In the genomic region with DNA sequence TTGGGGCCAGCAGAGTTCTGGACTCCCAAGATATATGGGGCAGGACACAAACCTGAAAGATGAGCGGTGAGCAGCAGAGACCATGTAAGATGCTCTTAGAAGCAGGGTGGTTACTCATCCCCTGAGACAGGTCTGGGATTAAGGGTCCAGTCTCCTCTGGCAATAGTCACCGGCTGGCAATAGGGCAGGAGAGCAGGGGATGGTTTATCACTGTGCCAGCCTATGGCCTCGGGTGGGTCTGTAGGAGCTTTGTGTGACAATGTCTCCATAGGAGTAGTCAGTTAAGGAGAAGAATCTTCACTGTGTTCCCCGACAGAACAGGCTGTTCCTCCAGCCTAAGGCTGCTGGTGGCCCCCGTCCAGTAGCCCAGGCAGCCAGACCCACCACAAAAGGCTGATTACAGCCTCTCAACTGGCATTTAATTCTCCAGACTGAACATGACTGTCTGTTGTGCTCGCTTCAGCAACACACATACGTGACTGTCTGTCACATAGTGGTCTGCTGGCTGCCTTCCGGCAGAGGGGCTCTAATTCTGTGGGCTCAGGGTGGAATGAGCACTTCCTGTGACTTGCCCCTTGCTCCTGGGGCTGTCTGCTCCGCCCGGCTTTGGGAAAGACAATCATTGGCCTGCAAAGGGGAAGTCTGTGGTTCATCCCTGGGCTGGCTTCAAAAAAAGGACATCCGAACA, we compare ENCODE assay signal across 9 mouse cellular contexts. TPM values are rescaled to one million over a fixed set of nuclear protein-coding genes. Genes with fewer than 3 reads are reported as not detected.
DNase-seq lines count a peak whose midpoint lies in the region; ATAC-seq lines count a peak whose summit lies in the region.
"Had no signal": no experiment of that assay in that cellular context is flagged by ENCODE, and none has a peak within 500 bp of the region (broad histone marks: within the 10 kb centered on the region; RNA-seq: fewer than 3 reads in every experiment).

No protein-coding gene starts in this region.

- no peaks in the 10 kb centered on the region for H3K27me3 ChIP-seq in kidney, embryonic 16.5 days (ENCODE audit: insufficient read depth, low read length)
- H3K27me3 ChIP-seq in hindbrain, embryonic 12.5 days: no peaks in the 10 kb centered on the region

- H3K9ac ChIP-seq in kidney, embryonic 16.5 days (replicated peaks; ENCODE audit: low read length): peak overlapping the region; percentile 99
- H3K9ac ChIP-seq in hindbrain, embryonic 12.5 days: peak overlapping the region; percentile 35

- peaks cover 51% of the 10 kb centered on the region for H3K4me1 ChIP-seq in kidney, embryonic 16.5 days (ENCODE audit: insufficient read depth, low read length)
- peaks cover 45% of the 10 kb centered on the region for H3K4me1 ChIP-seq in hindbrain, embryonic 12.5 days

- peak overlapping the region; percentile 93 for H3K4me3 ChIP-seq in kidney, embryonic 16.5 days (ENCODE audit: low read length)
- H3K4me3 ChIP-seq in hindbrain, embryonic 12.5 days: no peak overlapping the region

- H3K9me3 ChIP-seq in kidney, embryonic 16.5 days (ENCODE audit: low read length): no peaks in the 10 kb centered on the region
- H3K9me3 ChIP-seq in hindbrain, embryonic 12.5 days (replicated peaks): no peaks in the 10 kb centered on the region

- 66% methylated on average over 11 of the region's 11 CpGs for WGBS in kidney, embryonic 16.5 days
- 80% methylated on average over 11 of the region's 11 CpGs for WGBS in hindbrain, embryonic 12.5 days

- peak overlapping the region; percentile 95 for H3K4me2 ChIP-seq in kidney, embryonic 16.5 days (replicated peaks; ENCODE audit: low read depth, low read length)
- H3K4me2 ChIP-seq in hindbrain, embryonic 12.5 days (replicated peaks): peak overlapping the region; percentile 92

- no peak for DNase-seq in kidney, adult 9 months
- DNase-seq in adipocyte (ENCODE audit: low spot score): no peak
- DNase-seq in ovary, postnatal 14 days (ENCODE audit: low spot score): no peak

- peak overlapping the region; percentile 11; the same call in 1 of the 2 replicates for H3K27ac ChIP-seq in kidney, embryonic 16.5 days (ENCODE audit: low read length)
- H3K27ac ChIP-seq in hindbrain, embryonic 12.5 days: no peak overlapping the region

- ATAC-seq in kidney, embryonic 16.5 days (ENCODE audit: low FRiP score, low TSS enrichment): no peak
- ATAC-seq in common myeloid progenitor, adult 5-6 weeks (replicated peaks; ENCODE audit: low read depth, poor library complexity, severe bottlenecking): peak; percentile 37
- no peak for ATAC-seq in hindbrain, embryonic 12.5 days (ENCODE audit: low FRiP score)
- peak; percentile 13 for ATAC-seq in megakaryocyte progenitor cell, adult 5-6 weeks (replicated peaks; ENCODE audit: poor library complexity)
- ATAC-seq in monocyte, adult 5-6 weeks (replicated peaks; ENCODE audit: insufficient number of reproducible peaks, low FRiP score, low TSS enrichment, poor library complexity, severe bottlenecking): no peak

- H3K36me3 ChIP-seq in kidney, embryonic 16.5 days (ENCODE audit: insufficient read depth, low read length): no peaks in the 10 kb centered on the region; the same call in 1 of the 2 replicates
- H3K36me3 ChIP-seq in hindbrain, embryonic 12.5 days: no peaks in the 10 kb centered on the region; the same call in 1 of the 2 replicates

RNA-seq across cellular contexts. Expression of gene Cd81, which starts 3.1 kb away (rescaled TPM):
- polyA plus RNA-seq in kidney, embryonic 16.5 days (2015; fragmentation: Nextera tagmentation; extraction: Ambion mirVana): 643 and 698 TPM in 2 replicates
- 187 and 210 TPM in 2 replicates for total RNA-seq in common myeloid progenitor, adult 5-6 weeks (2017)
- 251 and 261 TPM in 2 replicates for polyA plus RNA-seq in hindbrain, embryonic 12.5 days (2016; fragmentation: Nextera tagmentation; extraction: Ambion mirVana)
- total RNA-seq in megakaryocyte progenitor cell, adult 5-6 weeks (2015): 118 and 140 TPM in 2 replicates
- 121 and 181 TPM in 2 replicates for total RNA-seq in megakaryocyte progenitor cell, adult 5-6 weeks (2017)
- 75.1 to 86.6 TPM (median 75.4 TPM) in 3 replicates for total RNA-seq in monocyte, adult 5-6 weeks (2017)

RNA-seq across cellular contexts. Expression of gene Tssc4, which starts 13.4 kb away (rescaled TPM):
- polyA plus RNA-seq in kidney, embryonic 16.5 days (2015; fragmentation: Nextera tagmentation; extraction: Ambion mirVana): 104 and 120 TPM in 2 replicates
- 25.3 and 25.5 TPM in 2 replicates for total RNA-seq in common myeloid progenitor, adult 5-6 weeks (2017)
- polyA plus RNA-seq in hindbrain, embryonic 12.5 days (2016; fragmentation: Nextera tagmentation; extraction: Ambion mirVana): 83.3 and 88.7 TPM in 2 replicates
- total RNA-seq in megakaryocyte progenitor cell, adult 5-6 weeks (2015): 18.7 and 23.5 TPM in 2 replicates
- total RNA-seq in megakaryocyte progenitor cell, adult 5-6 weeks (2017): 26.8 and 33.7 TPM in 2 replicates
- total RNA-seq in monocyte, adult 5-6 weeks (2017): 5.2 to 10.4 TPM (median 8.2 TPM) in 3 replicates

RNA-seq across cellular contexts. Expression of gene Trpm5, which starts 38.8 kb away (rescaled TPM):
- polyA plus RNA-seq in kidney, embryonic 16.5 days (2015; fragmentation: Nextera tagmentation; extraction: Ambion mirVana): 6.0 and 6.9 TPM in 2 replicates
- not detected in 2 replicates for total RNA-seq in common myeloid progenitor, adult 5-6 weeks (2017)
- polyA plus RNA-seq in hindbrain, embryonic 12.5 days (2016; fragmentation: Nextera tagmentation; extraction: Ambion mirVana): 3.1 and 3.4 TPM in 2 replicates
- total RNA-seq in megakaryocyte progenitor cell, adult 5-6 weeks (2015): not detected in 2 replicates
- not detected in 2 replicates for total RNA-seq in megakaryocyte progenitor cell, adult 5-6 weeks (2017)
- total RNA-seq in monocyte, adult 5-6 weeks (2017): 0.11 TPM in 1 of 3 replicates, not detected in the others
- total RNA-seq: left cerebral cortex, postnatal 36 days had no signal

RNA-seq across cellular contexts. Expression of gene Kcnq1, which starts 50.5 kb away (rescaled TPM):
- 9.2 and 9.8 TPM in 2 replicates for polyA plus RNA-seq in kidney, embryonic 16.5 days (2015; fragmentation: Nextera tagmentation; extraction: Ambion mirVana)
- not detected in 2 replicates for total RNA-seq in common myeloid progenitor, adult 5-6 weeks (2017)
- 1.0 and 2.0 TPM in 2 replicates for polyA plus RNA-seq in hindbrain, embryonic 12.5 days (2016; fragmentation: Nextera tagmentation; extraction: Ambion mirVana)
- not detected in 2 replicates for total RNA-seq in megakaryocyte progenitor cell, adult 5-6 weeks (2015)
- total RNA-seq in megakaryocyte progenitor cell, adult 5-6 weeks (2017): not detected in 2 replicates
- total RNA-seq in monocyte, adult 5-6 weeks (2017): not detected in 3 replicates

RNA-seq across cellular contexts. Expression of gene Tspan32, which starts 50.8 kb away (rescaled TPM):
- polyA plus RNA-seq in kidney, embryonic 16.5 days (2015; fragmentation: Nextera tagmentation; extraction: Ambion mirVana): 1.5 and 1.6 TPM in 2 replicates
- 115 and 119 TPM in 2 replicates for total RNA-seq in common myeloid progenitor, adult 5-6 weeks (2017)
- polyA plus RNA-seq in hindbrain, embryonic 12.5 days (2016; fragmentation: Nextera tagmentation; extraction: Ambion mirVana): 2.2 and 2.8 TPM in 2 replicates
- total RNA-seq in megakaryocyte progenitor cell, adult 5-6 weeks (2015): 127 and 144 TPM in 2 replicates
- 98.1 and 105 TPM in 2 replicates for total RNA-seq in megakaryocyte progenitor cell, adult 5-6 weeks (2017)
- 47.6 to 98.9 TPM (median 75.2 TPM) in 3 replicates for total RNA-seq in monocyte, adult 5-6 weeks (2017)

Comparison
In these comparisons a context has a peak if more than half of its experiments do, and no peak if none do; other contexts are left out.
1. ATAC-seq: peak in common myeloid progenitor, adult 5-6 weeks (single experiment) and megakaryocyte progenitor cell, adult 5-6 weeks (single experiment); none in kidney, embryonic 16.5 days (single experiment), hindbrain, embryonic 12.5 days (single experiment) and monocyte, adult 5-6 weeks (single experiment).